Comparison of ENCODE assay signal across 7 mouse cellular contexts in the genomic region with DNA sequence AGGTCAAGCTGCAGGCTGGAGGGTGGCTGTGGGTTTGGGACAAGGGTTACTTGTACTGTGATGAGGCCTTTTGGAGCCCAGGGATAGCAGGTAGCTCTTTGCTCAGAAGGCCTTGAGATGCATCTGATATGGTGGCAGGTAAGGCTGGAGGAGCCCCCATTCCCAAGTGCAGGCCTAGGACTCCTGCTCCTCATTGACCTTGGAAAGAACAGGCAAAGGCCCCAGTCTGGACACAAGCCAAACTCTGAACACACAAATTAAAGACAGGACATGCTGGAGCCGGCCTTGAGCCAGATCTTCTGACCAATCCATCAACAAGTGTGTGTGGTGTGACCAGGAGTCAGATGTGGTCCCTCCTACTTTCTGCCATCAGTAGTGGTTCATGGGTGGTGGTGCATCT. TPM values are rescaled to one million over a fixed set of nuclear protein-coding genes. Genes with fewer than 3 reads are reported as not detected.
DNase-seq lines count a peak whose midpoint lies in the region; ATAC-seq lines count a peak whose summit lies in the region.

No protein-coding gene starts in this region.

- no peak overlapping the region for H3K27ac ChIP-seq in neural tube, embryonic 11.5 days (ENCODE audit: low read depth, low read length)
- no peak overlapping the region for H3K27ac ChIP-seq in embryonic facial prominence, embryonic 10.5 days (replicated peaks)
- no peak overlapping the region for H3K27ac ChIP-seq in hindbrain, embryonic 12.5 days

- no peaks in the 10 kb centered on the region for H3K36me3 ChIP-seq in neural tube, embryonic 11.5 days (ENCODE audit: control insufficient read depth, insufficient read depth, low read length)
- H3K36me3 ChIP-seq in embryonic facial prominence, embryonic 10.5 days (replicated peaks) = no peaks in the 10 kb centered on the region
- H3K36me3 ChIP-seq in hindbrain, embryonic 12.5 days = no peaks in the 10 kb centered on the region

- peak overlapping the region; percentile 86 for H3K4me2 ChIP-seq in neural tube, embryonic 11.5 days (ENCODE audit: low read depth)
- peak overlapping the region; percentile 96 for H3K4me2 ChIP-seq in hindbrain, embryonic 12.5 days (replicated peaks)

- peak overlapping the region; percentile 53; the same call in 1 of the 2 replicates for H3K4me3 ChIP-seq in neural tube, embryonic 11.5 days (ENCODE audit: low read depth, low read length)
- H3K4me3 ChIP-seq in embryonic facial prominence, embryonic 10.5 days = peak overlapping the region; percentile 67
- peak overlapping the region; percentile 74 for H3K4me3 ChIP-seq in hindbrain, embryonic 12.5 days

- peaks cover 12% of the 10 kb centered on the region; the same call in 1 of the 2 replicates for H3K27me3 ChIP-seq in neural tube, embryonic 11.5 days (ENCODE audit: control insufficient read depth, insufficient read depth, low read length)
- peaks cover 77% of the 10 kb centered on the region for H3K27me3 ChIP-seq in embryonic facial prominence, embryonic 10.5 days (replicated peaks; ENCODE audit: low read depth, poor library complexity, severe bottlenecking)
- peaks cover 17% of the 10 kb centered on the region for H3K27me3 ChIP-seq in hindbrain, embryonic 12.5 days

- no peak for DNase-seq in neural tube, embryonic 11.5 days (ENCODE audit: low spot score)
- no peak for DNase-seq in neural tube, embryonic 10.5 days (ENCODE audit: extremely low spot score, low spot score)
- DNase-seq in embryonic facial prominence, embryonic 10.5 days (ENCODE audit: low spot score) = no peak
- DNase-seq in urinary bladder, adult 18-20 months (ENCODE audit: low spot score in 2 of 2) = no peak
- DNase-seq in right cerebral cortex, adult 18-20 months = no peak
- no peak for DNase-seq in layer of hippocampus, adult 9-10 months (ENCODE audit: low spot score)

- WGBS in neural tube, embryonic 11.5 days = 71% methylated on average over 1 of the region's 1 CpGs
- 59% methylated on average over 1 of the region's 1 CpGs for WGBS in embryonic facial prominence, embryonic 10.5 days
- WGBS in hindbrain, embryonic 12.5 days = 22% methylated on average over 1 of the region's 1 CpGs

- no peaks in the 10 kb centered on the region for H3K9me3 ChIP-seq in neural tube, embryonic 11.5 days (ENCODE audit: control insufficient read depth, low read length)
- H3K9me3 ChIP-seq in embryonic facial prominence, embryonic 10.5 days = no peaks in the 10 kb centered on the region
- no peaks in the 10 kb centered on the region for H3K9me3 ChIP-seq in hindbrain, embryonic 12.5 days (replicated peaks)

- no peak for ATAC-seq in neural tube, embryonic 11.5 days (ENCODE audit: insufficient read depth, low FRiP score, low TSS enrichment)
- ATAC-seq in hindbrain, embryonic 12.5 days (ENCODE audit: low FRiP score) = no peak

- peaks cover 9% of the 10 kb centered on the region for H3K4me1 ChIP-seq in neural tube, embryonic 11.5 days (ENCODE audit: control insufficient read depth, insufficient read depth, low read length)
- H3K4me1 ChIP-seq in embryonic facial prominence, embryonic 10.5 days = peaks cover 40% of the 10 kb centered on the region
- H3K4me1 ChIP-seq in hindbrain, embryonic 12.5 days = peaks cover 55% of the 10 kb centered on the region

- H3K9ac ChIP-seq in neural tube, embryonic 11.5 days (ENCODE audit: low read length) = no peak overlapping the region; the same call in 1 of the 2 replicates
- peak overlapping the region; percentile 84 for H3K9ac ChIP-seq in hindbrain, embryonic 12.5 days

RNA-seq across cellular contexts. Expression of gene Adcyap1r1, which starts 1.8 kb away (rescaled TPM):
- 18.1 and 18.3 TPM in 2 replicates for polyA plus RNA-seq in neural tube, embryonic 11.5 days (2014; fragmentation: Nextera tagmentation; extraction: Ambion mirVana)
- 4.4 and 9.7 TPM in 2 replicates for polyA plus RNA-seq in embryonic facial prominence, embryonic 10.5 days (2016; fragmentation: Nextera tagmentation; extraction: Ambion mirVana)
- polyA plus RNA-seq in hindbrain, embryonic 12.5 days (2016; fragmentation: Nextera tagmentation; extraction: Ambion mirVana) = 36.6 and 44.5 TPM in 2 replicates
